Mouse (Mus musculus) bone marrow macrophage, adult 2 months (primary cell): ENCODE measurements at regions not wholly inside any gene's neighbourhood (a gene's known extent, or its start where the extent isn't known, plus 50 kb on each side); places are given as distances from the start of the nearest gene placed in this dataset.
"Not testable (repeated sequence)": the region's sequence is repeated elsewhere in the genome, so short reads cannot be mapped to it uniquely, and the experiment has no call there.

ENCODE experiments used
- CTCF ChIP-seq: IDR thresholded peaks from 2 replicates; pipeline ENCODE4 v1.5.1; 2012; ENCODE audit warnings: low read depth, mild to moderate bottlenecking, low read length, moderate library complexity
- POLR2A ChIP-seq: IDR thresholded peaks from 2 replicates; pipeline ENCODE4 v1.6.1; 2012; ENCODE audit warnings: mild to moderate bottlenecking, low read depth, low read length, borderline replicate concordance

DNA sequence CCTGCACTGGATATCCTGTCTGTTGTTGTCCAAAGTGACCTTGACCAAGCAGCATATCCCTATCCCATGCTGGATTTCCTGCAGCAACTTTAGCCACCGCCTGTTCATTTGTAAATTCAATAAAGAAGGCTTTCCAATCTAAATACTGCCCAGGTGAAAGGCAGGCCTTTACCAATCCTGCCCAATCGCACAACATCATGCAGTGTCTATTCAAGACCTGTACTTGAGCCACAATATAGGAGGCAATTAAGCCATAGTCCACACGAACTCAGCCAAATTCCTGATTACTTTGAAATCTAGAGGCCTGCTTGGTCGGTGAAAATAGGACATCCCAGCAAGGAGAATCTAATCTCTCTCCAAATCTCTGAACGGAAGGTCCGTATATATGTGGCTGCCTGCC, 95.8 kb upstream of the Vmn1r2 start:
- not testable (repeated sequence) for TF ChIP-seq CTCF, POLR2A
